Mouse (Mus musculus): Measurements from ENCODE around the gene Acsl1.
"Not testable (repeated sequence)": the region's sequence is repeated elsewhere in the genome, so short reads cannot be mapped to it uniquely, and the experiment has no call there.

The Acsl1 gene

GRCm38 (mm10) chr8:46551615-46552440, 81.0 kb downstream of the Acsl1 start, which contains the start of gene Cenpu:
Gene Cenpu (plus strand): TSS chr8:46552028.
- DNase-seq (ENCODE audit: extremely low spot score, low read depth, low spot score), result peak; percentile 96

DNA sequence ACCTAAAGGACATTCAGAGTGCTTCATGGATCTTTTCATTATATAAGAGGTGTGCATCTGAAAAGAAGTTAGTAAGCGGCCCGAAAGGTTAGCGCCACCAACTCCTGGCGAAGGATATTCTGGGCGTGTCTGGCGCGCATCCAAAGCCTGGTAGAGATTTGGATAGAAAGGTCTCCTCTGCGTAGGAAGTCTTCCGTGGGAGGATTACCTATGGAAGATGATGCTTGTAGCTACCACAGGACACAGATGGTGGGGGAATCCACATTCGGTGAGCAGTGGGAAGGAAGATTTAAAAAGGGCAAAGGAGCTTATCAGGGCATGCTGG, 81.6 kb downstream of the Acsl1 start:
- DNase-seq (ENCODE audit: extremely low spot score, low read depth, low spot score), result no peak

- no peak for DNase-seq (ENCODE audit: extremely low spot score, low read depth, low spot score)
Measured at GRCm38 (mm10) chr8:46559428-46559827, 88.6 kb downstream of the Acsl1 start.

DNA sequence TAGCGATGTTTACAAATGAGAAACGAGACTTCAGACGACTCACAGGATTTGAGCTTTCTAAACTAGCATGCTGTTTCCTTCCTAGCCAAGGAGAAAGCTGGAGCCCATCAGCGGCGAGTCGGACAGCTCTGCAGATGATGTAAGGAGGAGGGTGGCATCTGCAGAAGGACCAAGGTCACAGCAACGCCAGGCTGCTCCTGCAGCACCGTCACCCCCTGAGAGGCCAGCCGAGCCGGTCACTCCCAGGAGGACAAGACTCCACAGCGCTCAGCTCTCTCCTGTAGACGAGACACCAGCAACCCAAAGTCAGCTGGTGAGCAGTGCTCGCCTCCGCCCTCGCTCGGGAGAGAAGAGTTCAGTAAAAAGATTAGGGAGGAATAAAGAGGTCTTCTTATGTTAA, 91.5 kb downstream of the Acsl1 start:
- DNase-seq (ENCODE audit: extremely low spot score, low read depth, low spot score), result no peak

DNA sequence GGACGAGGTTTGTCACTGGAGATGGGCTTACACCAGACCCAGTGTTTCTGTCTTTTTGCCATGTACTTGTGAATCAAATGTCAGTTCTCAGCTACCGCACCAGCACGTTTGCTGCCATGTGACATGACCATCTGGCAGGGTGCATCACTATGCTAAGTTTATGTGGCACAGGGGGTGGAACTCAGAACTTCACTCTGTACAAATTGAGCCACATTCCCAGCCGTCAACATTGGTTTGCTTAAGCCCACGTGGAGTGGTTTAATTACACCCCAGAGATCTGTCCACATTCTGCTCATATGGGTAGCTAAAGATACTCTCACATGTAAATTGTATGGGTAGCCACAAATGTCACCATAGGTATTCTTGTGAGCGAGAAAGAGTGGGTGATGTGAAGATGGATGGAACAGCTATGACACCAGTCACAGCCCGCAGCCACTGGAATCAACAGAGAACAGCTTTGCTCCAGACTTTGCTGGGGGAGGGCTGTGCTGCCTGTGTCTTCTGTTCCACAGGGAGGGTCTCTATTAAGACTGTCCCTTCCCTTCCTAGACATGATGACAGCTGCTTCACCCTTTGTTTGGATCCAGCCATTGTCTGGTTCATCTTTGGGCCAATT, 96.2 kb downstream of the Acsl1 start:
- DNase-seq (ENCODE audit: extremely low spot score, low read depth, low spot score), result no peak

GRCm38 (mm10) chr8:46567946-46568345, 97.1 kb downstream of the Acsl1 start:
- DNase-seq (ENCODE audit: extremely low spot score, low read depth, low spot score), result no peak

GRCm38 (mm10) chr8:46568942-46569341, 98.1 kb downstream of the Acsl1 start:
- no peak for DNase-seq (ENCODE audit: extremely low spot score, low read depth, low spot score)

DNA sequence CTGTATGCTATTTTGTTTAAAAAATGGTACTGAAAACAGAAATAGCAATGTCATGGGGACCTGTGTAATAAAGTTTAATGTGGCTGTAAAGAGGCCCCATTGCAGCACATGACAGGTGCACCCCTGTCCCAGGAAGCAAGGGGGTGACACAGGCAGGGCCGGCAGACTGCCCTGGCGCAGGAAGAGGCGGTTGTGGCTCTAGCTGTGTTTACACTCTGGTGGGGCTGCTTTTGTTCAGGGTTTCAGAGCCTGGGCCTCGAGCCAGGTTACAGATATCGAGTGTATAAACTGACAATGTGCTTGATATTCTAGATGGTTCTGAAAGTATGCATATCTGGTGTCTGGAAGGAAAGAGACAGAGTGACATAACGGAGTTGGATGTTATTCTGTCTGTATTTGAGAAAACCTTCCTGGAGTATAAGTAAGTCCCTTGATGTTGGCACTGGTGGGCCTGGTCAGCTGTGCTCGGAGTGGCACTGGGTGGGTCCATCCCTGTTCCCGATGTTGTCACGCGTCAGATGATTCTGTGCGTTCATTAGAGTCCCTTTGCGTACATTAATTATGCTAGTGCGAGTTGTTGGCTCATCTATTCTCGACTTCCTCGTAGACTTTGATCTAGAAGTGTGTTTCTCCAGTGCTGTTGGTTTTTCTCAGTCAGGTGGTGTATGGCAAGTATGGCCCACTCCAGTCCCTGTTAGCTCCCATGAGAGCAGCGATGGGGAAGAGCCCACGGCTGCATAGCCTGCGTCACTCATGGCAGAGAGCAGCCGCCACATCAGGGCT, 99.0 kb downstream of the Acsl1 start:
- no peak for DNase-seq (ENCODE audit: extremely low spot score, low read depth, low spot score)

DNA sequence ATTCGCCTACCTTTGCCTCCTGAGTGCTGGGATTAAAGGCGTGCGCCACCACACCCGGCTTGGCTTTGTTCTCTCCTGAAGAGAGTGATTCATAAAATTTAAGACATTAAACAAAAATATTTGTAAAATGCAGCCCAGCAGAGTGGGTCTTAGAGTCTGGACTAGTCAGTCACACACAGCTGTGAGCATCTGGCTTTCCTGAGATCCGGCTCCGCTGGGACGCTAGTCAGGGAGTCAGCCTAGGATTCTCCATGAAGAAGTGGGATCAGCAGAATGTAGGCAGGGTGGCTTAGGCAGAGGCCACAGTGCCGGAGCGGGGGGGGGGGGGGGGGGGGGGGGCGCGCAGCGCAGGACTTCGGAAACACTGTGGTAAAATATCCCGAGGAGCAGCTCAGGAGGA, 99.8 kb downstream of the Acsl1 start:
- no peak for DNase-seq (ENCODE audit: extremely low spot score, low read depth, low spot score)

DNA sequence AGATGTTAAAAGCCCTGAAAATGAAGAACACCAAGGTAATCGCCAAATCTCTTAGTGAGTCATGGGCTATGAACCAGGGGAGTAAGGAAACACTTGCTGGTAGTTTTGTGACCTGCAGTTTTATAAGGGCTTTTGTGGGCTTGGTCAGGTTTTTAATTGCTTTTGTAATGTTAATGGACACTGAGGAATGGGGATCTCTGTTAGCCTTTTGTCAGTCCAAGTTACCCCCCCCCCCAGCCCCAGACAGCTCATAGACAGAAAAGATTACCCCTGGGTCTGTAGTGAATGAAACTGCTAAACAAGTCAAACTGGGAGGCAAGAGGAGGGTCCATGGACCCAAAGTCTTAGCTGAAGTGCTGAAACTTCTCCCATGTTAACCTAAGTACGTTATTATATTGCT, 102.6 kb downstream of the Acsl1 start:
- DNase-seq (ENCODE audit: extremely low spot score, low read depth, low spot score), result no peak

DNA sequence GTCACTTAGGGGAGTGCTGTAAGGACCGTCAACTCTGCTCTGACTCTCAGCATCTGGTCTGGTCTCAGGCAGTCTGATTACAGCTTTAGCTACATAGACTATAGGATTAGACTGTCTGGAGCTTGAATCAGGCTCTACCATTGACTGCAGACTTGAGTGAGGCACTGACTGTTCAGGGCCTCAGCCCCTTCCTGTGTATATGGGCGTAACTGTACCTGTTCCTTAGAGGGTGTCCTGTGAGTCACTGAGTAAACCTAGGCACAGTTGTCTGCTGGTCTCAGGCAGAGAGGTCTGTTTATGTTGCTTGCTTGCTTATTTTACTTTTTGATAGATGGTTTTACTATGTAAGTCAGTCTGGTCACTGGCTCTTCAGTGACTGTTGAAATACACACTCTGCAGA, 103.1 kb downstream of the Acsl1 start:
- DNase-seq (ENCODE audit: extremely low spot score, low read depth, low spot score), result no peak

DNA sequence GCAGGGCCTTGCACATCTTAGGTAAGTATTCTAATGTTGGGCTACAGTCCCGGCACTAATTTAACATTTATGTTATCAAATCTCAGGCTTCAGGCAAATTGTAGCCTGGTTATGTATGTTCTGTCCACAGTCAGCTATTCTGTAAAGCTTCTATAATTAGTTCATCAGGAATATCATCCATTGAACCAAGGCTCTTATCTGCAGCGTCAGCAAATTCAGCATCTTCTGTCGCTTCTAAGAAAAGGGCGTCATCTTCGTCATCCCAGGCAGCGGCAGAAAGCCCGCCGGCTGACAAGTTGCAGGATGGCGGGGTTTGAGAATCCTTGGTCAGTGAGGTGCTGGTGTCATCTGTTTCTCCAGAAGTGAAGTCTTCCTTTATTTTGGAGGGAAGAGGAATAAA, 108.0 kb downstream of the Acsl1 start:
- no peak for DNase-seq (ENCODE audit: extremely low spot score, low read depth, low spot score)

- DNase-seq (ENCODE audit: extremely low spot score, low read depth, low spot score), result not testable (repeated sequence)
Measured at GRCm38 (mm10) chr8:46584328-46584727, 113.5 kb downstream of the Acsl1 start.

- no peak for DNase-seq (ENCODE audit: extremely low spot score, low read depth, low spot score)
Measured at GRCm38 (mm10) chr8:46585576-46585975, 114.7 kb downstream of the Acsl1 start.

Measured in hindlimb bud, embryonic 11.5 days (tissue).